Mouse (Mus musculus): ENCODE measurements around the gene Olfr993.

DNA sequence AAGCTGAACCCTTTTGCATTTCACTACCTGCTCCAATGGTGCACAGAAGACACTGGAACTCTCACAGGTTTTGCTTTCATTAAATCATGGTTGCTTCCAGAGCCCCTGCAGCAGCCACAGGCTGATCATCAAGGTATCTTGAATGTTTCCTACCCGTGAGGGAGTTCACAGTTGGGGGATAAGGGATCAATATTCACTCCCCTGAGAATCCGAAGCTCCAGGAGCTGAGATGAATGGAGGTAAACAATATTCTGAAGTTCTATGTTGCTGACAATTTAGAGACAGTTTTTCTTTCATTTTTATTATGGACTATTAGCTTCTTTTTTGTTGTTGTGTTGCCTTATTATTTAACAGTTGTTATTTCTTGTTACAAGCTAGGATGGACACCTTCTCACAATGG is 5.3 kb downstream of the Olfr993 start, which contains the start of gene Olfr992:
- TF ChIP-seq CTCF (IDR thresholded peaks at IDR 0.05; ENCODE audit: low read depth, low read length) = no peak
- TF ChIP-seq POLR2A (IDR thresholded peaks at IDR 0.05; ENCODE audit: insufficient read depth, low read length) = no peak

Measured in ES-Bruce4 (cell line).